Mouse (Mus musculus): ENCODE results near the gene Chil1.

GRCm38 (mm10) chr1:134234455-134235390 lies 52.7 kb downstream of the Chil1 start:
- TF ChIP-seq CTCF (conservative IDR thresholded peaks at IDR 0.05 in 1 of 2, IDR thresholded peaks at IDR 0.05 in 1 of 2; ENCODE audit: low read depth in 2 of 2, low read length in 2 of 2) = no peak
- no peak for TF ChIP-seq USF1 (IDR thresholded peaks at IDR 0.05; ENCODE audit: low read depth, low read length)
